Mouse (Mus musculus): ENCODE results near the gene Nol4l.

The Nol4l gene

GRCm38 (mm10) chr2:153543911-153544730 is 14.3 kb upstream of the Nol4l start:
- no peak for DNase-seq (ENCODE audit: low read depth, low spot score)

- no peak for DNase-seq (ENCODE audit: low read depth, low spot score)
Measured at GRCm38 (mm10) chr2:153542936-153543668, 13.3 kb upstream of the Nol4l start.

GRCm38 (mm10) chr2:153538898-153539297 is 9.1 kb upstream of the Nol4l start:
- DNase-seq (ENCODE audit: low read depth, low spot score) = no peak

GRCm38 (mm10) chr2:153533981-153534380 is 4.2 kb upstream of the Nol4l start:
- DNase-seq (ENCODE audit: low read depth, low spot score) = no peak

GRCm38 (mm10) chr2:153530948-153531347 is 1.2 kb upstream of the Nol4l start:
- no peak for DNase-seq (ENCODE audit: low read depth, low spot score)

- DNase-seq (ENCODE audit: low read depth, low spot score) = peak; percentile 44
Measured at GRCm38 (mm10) chr2:153529365-153529781, 398 bp downstream of the Nol4l start.

GRCm38 (mm10) chr2:153528571-153529364 is 1.0 kb downstream of the Nol4l start:
- peak; percentile 58 for DNase-seq (ENCODE audit: low read depth, low spot score)

GRCm38 (mm10) chr2:153527580-153528531 is 1.9 kb downstream of the Nol4l start:
- DNase-seq (ENCODE audit: low read depth, low spot score) = peak; percentile 43

GRCm38 (mm10) chr2:153526850-153527530 is 2.8 kb downstream of the Nol4l start:
- DNase-seq (ENCODE audit: low read depth, low spot score) = no peak

- peak; percentile 76 for DNase-seq (ENCODE audit: low read depth, low spot score)
Measured at GRCm38 (mm10) chr2:153525906-153526311, 3.9 kb downstream of the Nol4l start.

GRCm38 (mm10) chr2:153524727-153525126 is 5.0 kb downstream of the Nol4l start:
- DNase-seq (ENCODE audit: low read depth, low spot score) = no peak

GRCm38 (mm10) chr2:153523656-153524055 is 6.1 kb downstream of the Nol4l start:
- no peak for DNase-seq (ENCODE audit: low read depth, low spot score)

GRCm38 (mm10) chr2:153523143-153523542 is 6.6 kb downstream of the Nol4l start:
- no peak for DNase-seq (ENCODE audit: low read depth, low spot score)

GRCm38 (mm10) chr2:153522270-153522669 is 7.5 kb downstream of the Nol4l start:
- DNase-seq (ENCODE audit: low read depth, low spot score) = no peak

- no peak for DNase-seq (ENCODE audit: low read depth, low spot score)
Measured at GRCm38 (mm10) chr2:153520057-153520456, 9.7 kb downstream of the Nol4l start.

- DNase-seq (ENCODE audit: low read depth, low spot score) = no peak
Measured at GRCm38 (mm10) chr2:153516961-153517360, 12.8 kb downstream of the Nol4l start.

- no peak for DNase-seq (ENCODE audit: low read depth, low spot score)
Measured at GRCm38 (mm10) chr2:153515582-153515981, 14.2 kb downstream of the Nol4l start.

- no peak for DNase-seq (ENCODE audit: low read depth, low spot score)
Measured at GRCm38 (mm10) chr2:153514497-153515380, 15.0 kb downstream of the Nol4l start.

- no peak for DNase-seq (ENCODE audit: low read depth, low spot score)
Measured at GRCm38 (mm10) chr2:153513983-153514382, 15.8 kb downstream of the Nol4l start.

Measured in CD4-positive helper T cell, adult 2 months (primary cell).